Mouse (Mus musculus) neural tube, embryonic 12.5 days (tissue): Measurements from ENCODE around the gene Gdpd1. TPM values are rescaled to one million over a fixed set of nuclear protein-coding genes. Genes with fewer than 3 reads are reported as not detected.
"Not testable (repeated sequence)": the region's sequence is repeated elsewhere in the genome, so short reads cannot be mapped to it uniquely, and the experiment has no call there.

Source experiments
- ATAC-seq: fragments of 200-750 bp; cut with Nextera tagmentation; 2 replicates; pipeline ENCODE4 v1.8.0; 2017; ENCODE audit warnings: low read depth, mild to moderate bottlenecking, moderate TSS enrichment, moderate library complexity; ENCODE audit not compliant: low FRiP score
- H3K27ac ChIP-seq: fragments of 300-500 bp; sonication (generic); 2 replicates; pipeline ENCODE4 v1.5.1; 2016
- H3K27me3 ChIP-seq: fragments of 300-500 bp; sonication (generic); replicated peaks from 2 replicates; pipeline ENCODE4 v1.6.1; 2016; ENCODE audit warnings: mild to moderate bottlenecking
- H3K36me3 ChIP-seq: fragments of 300-500 bp; sonication (generic); 2 replicates; pipeline ENCODE4 v1.6.1; 2016; ENCODE audit warnings: mild to moderate bottlenecking
- H3K4me1 ChIP-seq: fragments of 300-500 bp; sonication (generic); 2 replicates; pipeline ENCODE4 v1.6.1; 2016
- H3K4me2 ChIP-seq: fragments of 300-500 bp; sonication (generic); replicated peaks from 2 replicates; pipeline ENCODE4 v1.6.1; 2016; ENCODE audit warnings: mild to moderate bottlenecking
- H3K4me3 ChIP-seq: fragments of 300-500 bp; sonication (generic); 2 replicates; pipeline ENCODE4 v1.5.1; 2016
- H3K9ac ChIP-seq: fragments of 300-500 bp; sonication (generic); 2 replicates; pipeline ENCODE4 v1.6.1; 2016; ENCODE audit warnings: mild to moderate bottlenecking
- H3K9me3 ChIP-seq: fragments of 300-500 bp; sonication (generic); 2 replicates; pipeline ENCODE4 v1.6.1; 2016; ENCODE audit warnings: mild to moderate bottlenecking
- WGBS: fragments of 180-500 bp; shearing (Covaris S2); methylation state at CpG from one replicate; pipeline ENCODE4 v1.1.7; 2016; 5-methylcytosine and 5-hydroxymethylcytosine counted together
- polyA plus RNA-seq: library from polyadenylated mRNA; unstranded; fragments of >200 nt; fragmentation: Nextera tagmentation; extraction: Ambion mirVana; gene quantifications from 2 replicates; pipeline ENCODE4 v1.2.1, GENCODE M21; 2016

Gdpd1 gene
- polyA plus RNA-seq, 1 experiment from 2014 or later = 158 TPM

DNA sequence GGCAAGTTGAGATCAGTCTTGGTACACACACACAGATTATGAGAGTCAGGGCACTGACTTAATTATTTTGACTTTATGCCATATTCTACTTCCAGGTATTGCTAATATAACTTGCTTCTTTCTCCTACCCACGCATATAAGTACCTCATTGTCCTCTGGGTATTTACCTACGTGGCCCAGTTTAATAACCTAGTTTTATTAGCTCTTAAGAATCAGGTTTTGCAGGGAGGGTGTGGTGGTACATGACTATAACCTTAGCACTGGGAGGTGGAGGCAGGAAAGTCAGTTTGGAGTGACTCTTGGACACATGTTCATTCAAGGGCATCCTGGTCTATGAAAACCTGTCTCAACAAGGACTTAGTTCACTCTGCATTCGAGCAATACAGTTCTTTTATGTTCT, 11.8 kb downstream of the Gdpd1 start:
- Histone ChIP-seq H3K27me3 (no peaks in the 10 kb centered on the region), H3K27ac (no peak overlapping the region), H3K4me2 (no peak overlapping the region), H3K36me3 (peaks cover 53% of the 10 kb centered on the region), H3K4me3 (no peak overlapping the region), H3K9me3 (no peaks in the 10 kb centered on the region), H3K9ac (no peak overlapping the region), H3K4me1 (no peaks in the 10 kb centered on the region)
- WGBS = 78% methylated on average over 3 of the region's 3 CpGs
- no peak for ATAC-seq

DNA sequence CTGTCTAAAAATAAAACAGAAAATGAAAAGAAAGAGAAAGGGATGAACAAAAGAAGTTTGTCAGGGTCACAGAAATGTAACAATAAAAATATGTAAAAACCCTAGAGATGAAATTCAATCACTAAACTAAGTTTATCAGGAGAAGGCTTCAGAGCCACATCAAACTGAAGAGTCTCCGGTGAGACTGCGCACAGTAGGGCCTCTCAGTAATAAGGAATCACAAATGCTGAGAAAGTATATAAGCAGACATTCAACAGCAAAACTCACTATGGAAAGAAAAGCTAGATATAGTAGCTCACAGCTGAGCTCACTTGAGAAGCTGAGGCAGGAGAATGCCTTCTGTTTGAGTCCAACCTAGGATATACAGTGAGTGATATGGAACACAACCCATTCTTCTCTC, 13.5 kb downstream of the Gdpd1 start:
- H3K4me2 ChIP-seq = no peak overlapping the region
- H3K9me3 ChIP-seq = no peaks in the 10 kb centered on the region
- peaks cover 63% of the 10 kb centered on the region for H3K36me3 ChIP-seq
- H3K9ac ChIP-seq = no peak overlapping the region
- no peaks in the 10 kb centered on the region for H3K27me3 ChIP-seq
- WGBS = 97% methylated on average over 2 of the region's 2 CpGs
- no peaks in the 10 kb centered on the region for H3K4me1 ChIP-seq
- no peak overlapping the region for H3K27ac ChIP-seq
- no peak for ATAC-seq
- H3K4me3 ChIP-seq = no peak overlapping the region

DNA sequence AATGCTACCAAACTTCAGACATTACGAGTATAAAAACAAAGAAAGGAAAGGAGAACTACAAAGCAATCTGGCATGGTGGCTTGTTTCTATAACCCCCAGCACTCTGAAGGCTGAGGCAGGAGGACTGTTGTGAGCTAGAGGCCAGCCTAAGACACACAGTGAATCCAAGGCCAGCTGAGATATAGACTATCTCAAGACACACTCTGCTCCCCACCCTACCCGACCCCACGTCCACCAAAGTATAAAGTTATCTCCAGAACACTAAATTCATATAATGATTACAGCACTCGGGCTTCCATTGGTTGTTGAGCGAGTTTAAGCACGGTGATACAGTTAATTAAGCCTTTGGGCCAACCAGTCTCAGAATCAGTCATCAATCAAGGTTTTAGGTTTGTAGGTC, 17.6 kb downstream of the Gdpd1 start:
- H3K36me3 ChIP-seq = peaks cover 74% of the 10 kb centered on the region
- no peaks in the 10 kb centered on the region for H3K27me3 ChIP-seq
- H3K4me1 ChIP-seq = no peaks in the 10 kb centered on the region
- no peak overlapping the region for H3K4me3 ChIP-seq
- H3K9ac ChIP-seq = no peak overlapping the region
- H3K4me2 ChIP-seq = no peak overlapping the region
- no peak overlapping the region for H3K27ac ChIP-seq
- H3K9me3 ChIP-seq = no peaks in the 10 kb centered on the region
- WGBS = 91% methylated on average over 6 of the region's 6 CpGs
- ATAC-seq = no peak

DNA sequence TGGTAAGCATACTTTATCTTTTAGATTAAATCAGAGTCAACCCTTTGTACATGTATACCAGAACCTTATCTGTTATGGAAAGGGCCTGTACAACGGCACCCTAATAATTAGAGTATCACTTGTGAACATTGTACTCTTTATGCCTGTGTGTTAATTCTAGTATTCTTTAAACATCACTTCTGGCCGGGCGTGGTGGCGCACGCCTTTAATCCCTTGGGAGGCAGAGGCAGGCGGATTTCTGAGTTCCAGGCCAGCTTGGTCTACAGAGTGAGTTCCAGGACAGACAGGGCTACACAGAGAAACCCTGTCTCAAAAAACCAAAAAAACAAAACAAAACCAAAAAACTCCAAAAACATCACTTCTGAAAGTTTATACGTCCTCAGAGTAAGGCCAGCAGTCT, 25.0 kb downstream of the Gdpd1 start:
- H3K4me1 ChIP-seq, ATAC-seq, H3K9ac ChIP-seq, H3K4me2 ChIP-seq, H3K27ac ChIP-seq, H3K27me3 ChIP-seq, H3K9me3 ChIP-seq, H3K4me3 ChIP-seq: not testable (repeated sequence)
- H3K36me3 ChIP-seq = peaks cover 71% of the 10 kb centered on the region
- WGBS = 95% methylated on average over 7 of the region's 7 CpGs

DNA sequence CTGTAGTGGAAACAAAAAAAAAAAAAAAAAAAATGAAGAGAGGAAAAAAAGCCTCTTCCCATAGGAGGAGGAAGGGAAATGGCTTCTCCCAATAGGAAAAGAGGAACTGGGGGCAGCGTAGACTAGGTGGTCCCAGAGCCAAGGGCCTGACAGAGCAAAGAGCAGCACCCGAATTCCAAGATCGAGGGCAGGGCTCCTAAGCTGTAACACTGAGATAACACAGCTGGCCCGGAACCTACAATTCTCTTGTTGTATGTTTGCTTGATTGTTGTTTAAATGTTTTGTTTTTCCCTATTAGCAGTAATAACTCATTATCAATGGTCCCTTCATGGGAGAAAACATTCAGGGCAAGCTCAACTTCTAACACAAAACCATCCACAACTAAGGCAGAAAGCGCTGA, 26.9 kb downstream of the Gdpd1 start:
- H3K9ac ChIP-seq = no peak overlapping the region
- H3K4me3 ChIP-seq = no peak overlapping the region
- no peaks in the 10 kb centered on the region for H3K4me1 ChIP-seq
- H3K36me3 ChIP-seq = peaks cover 69% of the 10 kb centered on the region
- no peak for ATAC-seq
- H3K27ac ChIP-seq = no peak overlapping the region
- no peak overlapping the region for H3K4me2 ChIP-seq
- H3K9me3 ChIP-seq = no peaks in the 10 kb centered on the region
- H3K27me3 ChIP-seq = no peaks in the 10 kb centered on the region
- WGBS = 90% methylated on average over 5 of the region's 5 CpGs

DNA sequence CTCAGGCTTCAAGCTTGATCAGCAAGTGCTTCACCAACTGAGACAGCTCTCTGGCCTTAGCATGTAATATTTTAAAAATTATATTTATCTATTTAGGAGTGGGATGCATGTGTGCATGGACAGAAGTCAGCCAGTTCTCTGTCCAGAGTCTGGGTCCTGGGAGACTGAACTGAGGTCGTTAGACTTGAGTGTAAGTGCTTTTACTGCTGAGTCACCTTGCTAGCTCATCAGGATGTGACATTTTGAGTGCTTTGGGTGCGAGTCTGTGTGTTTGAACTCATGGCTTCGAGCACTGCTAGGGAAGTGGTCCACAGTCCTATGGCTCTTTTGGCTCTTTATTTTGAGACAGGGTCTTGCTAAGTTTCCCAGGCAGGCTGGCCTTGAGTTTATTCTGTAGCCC, 30.8 kb downstream of the Gdpd1 start:
- H3K4me1 ChIP-seq = peaks cover 4% of the 10 kb centered on the region; the same call in 1 of the 2 replicates
- no peak overlapping the region for H3K4me3 ChIP-seq
- WGBS = 90% methylated on average over 3 of the region's 3 CpGs
- H3K36me3 ChIP-seq = peaks cover 79% of the 10 kb centered on the region
- no peak overlapping the region for H3K4me2 ChIP-seq
- no peak overlapping the region for H3K27ac ChIP-seq
- no peak overlapping the region for H3K9ac ChIP-seq
- H3K27me3 ChIP-seq = no peaks in the 10 kb centered on the region
- no peak for ATAC-seq
- H3K9me3 ChIP-seq = no peaks in the 10 kb centered on the region

DNA sequence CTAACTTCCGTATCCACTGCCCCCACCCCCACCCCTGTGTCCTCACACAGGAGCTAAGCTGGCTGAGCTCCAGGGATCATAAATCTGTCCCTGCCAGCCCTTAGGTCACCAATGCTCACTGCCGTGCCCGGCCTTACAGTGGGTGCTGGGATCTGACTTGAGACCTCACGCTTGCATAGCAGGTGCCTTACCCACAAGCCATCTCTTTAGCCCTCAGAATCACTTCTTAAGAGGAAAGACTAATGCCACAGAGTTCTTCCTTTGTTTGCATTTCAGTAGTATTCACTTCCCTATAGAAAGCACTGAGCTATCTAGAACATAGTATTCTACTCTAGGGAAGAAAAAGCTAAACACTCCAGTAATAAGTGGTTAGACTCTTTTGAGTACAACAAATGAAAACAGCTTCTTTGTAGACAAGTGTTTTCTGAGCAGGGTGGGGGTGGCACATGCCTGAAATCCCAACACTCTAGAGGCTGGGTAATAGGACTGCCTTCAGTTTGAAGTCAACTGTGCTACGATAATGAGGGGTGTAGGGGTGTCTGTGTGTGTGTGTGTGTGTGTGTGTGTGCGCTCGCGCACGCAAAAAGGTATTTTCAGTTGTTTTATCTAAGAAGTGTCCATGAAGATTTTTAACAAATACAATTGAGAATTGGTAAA, 34.4 kb downstream of the Gdpd1 start:
- Histone ChIP-seq H3K4me1 (peaks cover 4% of the 10 kb centered on the region; the same call in 1 of the 2 replicates), H3K36me3 (peaks cover 82% of the 10 kb centered on the region), H3K27ac (no peak overlapping the region), H3K9ac (no peak overlapping the region), H3K4me2 (no peak overlapping the region), H3K4me3 (no peak overlapping the region), H3K27me3 (no peaks in the 10 kb centered on the region), H3K9me3 (no peaks in the 10 kb centered on the region)
- WGBS = 68% methylated on average over 9 of the region's 9 CpGs
- ATAC-seq = no peak

DNA sequence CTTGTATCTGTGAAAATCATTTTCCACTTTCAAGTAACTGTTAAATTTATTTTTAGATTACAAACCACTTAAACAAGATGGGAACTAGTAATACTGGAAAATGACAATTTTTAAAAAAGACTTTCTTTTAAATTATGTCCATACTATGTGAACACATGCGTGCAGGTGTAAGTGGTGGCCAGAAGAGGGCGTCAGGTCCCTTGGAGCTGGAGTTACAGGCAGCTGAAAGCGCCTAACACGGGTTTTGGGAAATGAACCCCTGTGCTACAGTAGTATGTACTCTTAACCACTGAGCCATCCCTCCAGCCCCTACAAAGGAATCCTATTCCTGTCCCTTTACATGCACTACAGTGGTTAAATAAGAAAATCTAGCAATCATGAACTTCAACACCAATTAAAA, 37.7 kb downstream of the Gdpd1 start:
- H3K4me3 ChIP-seq = no peak overlapping the region
- H3K27me3 ChIP-seq = no peaks in the 10 kb centered on the region
- peaks cover 84% of the 10 kb centered on the region for H3K36me3 ChIP-seq
- no peaks in the 10 kb centered on the region for H3K9me3 ChIP-seq
- no peak overlapping the region for H3K4me2 ChIP-seq
- H3K9ac ChIP-seq = no peak overlapping the region
- WGBS = 69% methylated on average over 4 of the region's 4 CpGs
- peaks cover 4% of the 10 kb centered on the region; the same call in 1 of the 2 replicates for H3K4me1 ChIP-seq
- no peak for ATAC-seq
- no peak overlapping the region for H3K27ac ChIP-seq

DNA sequence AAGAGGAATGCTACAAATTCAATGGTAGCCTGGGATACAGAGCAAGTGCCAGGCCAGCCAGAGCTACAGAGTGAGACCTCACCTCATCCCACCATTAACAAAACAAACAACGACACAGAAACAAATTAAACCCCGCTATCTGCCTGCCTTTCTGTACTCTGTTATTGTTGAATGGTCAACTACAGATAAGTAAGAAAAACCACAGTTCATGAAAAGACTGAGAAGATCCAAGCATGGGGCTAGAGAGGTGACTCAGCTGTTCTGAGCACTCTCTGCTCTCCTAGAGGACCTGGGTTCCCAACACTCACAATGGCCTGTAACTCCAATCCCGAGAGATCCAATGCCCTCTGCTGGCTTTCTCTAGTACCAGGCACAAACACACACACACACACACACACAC, 45.6 kb downstream of the Gdpd1 start:
- Histone ChIP-seq H3K36me3 (peaks cover 15% of the 10 kb centered on the region), H3K27me3 (no peaks in the 10 kb centered on the region), H3K9ac (no peak overlapping the region), H3K27ac (no peak overlapping the region), H3K4me1 (no peaks in the 10 kb centered on the region), H3K9me3 (no peaks in the 10 kb centered on the region), H3K4me3 (no peak overlapping the region), H3K4me2 (no peak overlapping the region)
- no peak for ATAC-seq
- 90% methylated on average over 3 of the region's 3 CpGs for WGBS

DNA sequence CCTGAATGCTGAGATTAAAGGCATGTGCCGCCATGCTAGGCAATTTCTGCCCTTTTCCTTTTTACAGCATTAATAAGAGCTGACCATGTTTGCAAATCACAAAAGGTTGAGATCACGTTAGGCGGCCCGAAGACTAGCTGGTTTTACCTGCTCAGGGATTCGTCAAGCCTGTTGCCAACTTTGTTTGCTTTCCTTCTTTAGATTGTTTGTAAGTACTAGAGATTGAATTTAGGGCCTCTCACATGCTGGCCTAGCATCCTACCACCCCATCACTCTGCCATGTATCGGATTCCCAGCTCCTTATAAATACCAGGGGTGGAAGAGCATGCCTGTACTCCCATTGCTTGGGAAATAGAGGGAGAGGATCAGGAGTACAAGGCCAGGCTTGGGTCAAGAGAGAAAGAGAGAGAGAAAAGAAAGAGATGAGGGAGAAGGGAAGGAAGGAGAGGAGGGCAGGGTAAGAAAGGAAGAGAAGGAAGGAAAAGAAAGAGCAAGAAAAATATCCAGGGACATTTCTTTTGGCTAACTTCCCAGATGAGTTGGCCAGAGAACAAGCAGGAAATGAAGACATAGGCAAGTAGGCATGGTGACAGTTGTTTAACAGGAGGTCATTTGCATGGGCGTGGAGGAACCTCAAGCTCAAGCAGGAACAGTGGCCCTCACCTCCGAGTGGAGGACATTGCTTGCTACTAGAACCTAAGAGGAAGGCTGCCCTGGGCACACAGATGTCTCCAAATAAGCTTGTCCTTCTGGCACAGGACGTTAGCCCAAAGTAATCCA, 47.6 kb downstream of the Gdpd1 start:
- no peak overlapping the region for H3K4me2 ChIP-seq
- WGBS = 79% methylated on average over 9 of the region's 9 CpGs
- ATAC-seq = no peak
- H3K27ac ChIP-seq = no peak overlapping the region
- H3K9me3 ChIP-seq = no peaks in the 10 kb centered on the region
- H3K9ac ChIP-seq = no peak overlapping the region
- H3K27me3 ChIP-seq = no peaks in the 10 kb centered on the region
- H3K36me3 ChIP-seq = no peaks in the 10 kb centered on the region
- no peak overlapping the region for H3K4me3 ChIP-seq
- H3K4me1 ChIP-seq = no peaks in the 10 kb centered on the region

DNA sequence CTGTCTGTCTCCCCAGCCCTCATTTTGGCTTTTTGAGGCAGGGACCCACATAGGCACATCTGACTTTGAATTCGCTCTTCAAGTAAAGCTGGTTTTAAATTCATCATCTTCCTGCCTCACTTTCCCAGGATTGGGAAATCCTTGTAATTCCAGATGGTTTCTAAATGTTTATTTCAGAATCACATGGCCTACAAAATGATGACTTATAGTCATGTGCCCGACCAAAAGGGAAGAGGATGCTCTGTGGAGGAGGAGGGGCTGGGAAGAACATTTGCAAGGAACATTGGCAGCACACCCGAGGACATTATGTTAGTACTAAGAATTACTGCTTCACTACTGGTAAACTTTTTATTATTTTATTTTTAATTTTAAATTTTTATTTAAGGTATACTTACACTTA, 48.5 kb downstream of the Gdpd1 start:
- Histone ChIP-seq H3K4me2 (no peak overlapping the region), H3K9ac (no peak overlapping the region), H3K27ac (no peak overlapping the region), H3K4me1 (no peaks in the 10 kb centered on the region), H3K4me3 (no peak overlapping the region), H3K27me3 (no peaks in the 10 kb centered on the region), H3K9me3 (no peaks in the 10 kb centered on the region), H3K36me3 (no peaks in the 10 kb centered on the region)
- no peak for ATAC-seq
- 78% methylated on average over 3 of the region's 3 CpGs for WGBS

DNA sequence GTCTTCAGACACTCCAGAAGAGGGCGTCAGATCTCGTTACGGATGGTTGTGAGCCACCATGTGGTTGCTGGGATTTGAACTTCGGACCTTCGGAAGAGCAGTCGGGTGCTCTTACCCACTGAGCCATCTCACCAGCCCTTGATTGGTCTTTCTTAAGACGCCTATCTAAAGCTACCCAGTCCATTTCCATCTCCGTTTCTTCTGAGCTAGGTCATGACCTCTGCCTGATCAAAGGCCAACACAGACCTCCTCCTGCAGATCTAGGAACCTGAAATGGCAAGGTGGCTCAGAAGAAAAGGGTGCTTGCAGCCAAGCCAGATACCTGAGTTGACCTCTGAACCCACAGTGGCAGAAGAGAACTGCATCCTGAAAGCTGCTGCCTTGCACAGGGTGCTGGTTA, 50.6 kb downstream of the Gdpd1 start:
- not testable (repeated sequence) for H3K27me3 ChIP-seq, H3K4me1 ChIP-seq, H3K4me2 ChIP-seq, ATAC-seq, H3K4me3 ChIP-seq, H3K36me3 ChIP-seq, H3K27ac ChIP-seq, H3K9ac ChIP-seq, H3K9me3 ChIP-seq
- whole genome bisulfite sequencing = 66% methylated on average over 8 of the region's 8 CpGs

DNA sequence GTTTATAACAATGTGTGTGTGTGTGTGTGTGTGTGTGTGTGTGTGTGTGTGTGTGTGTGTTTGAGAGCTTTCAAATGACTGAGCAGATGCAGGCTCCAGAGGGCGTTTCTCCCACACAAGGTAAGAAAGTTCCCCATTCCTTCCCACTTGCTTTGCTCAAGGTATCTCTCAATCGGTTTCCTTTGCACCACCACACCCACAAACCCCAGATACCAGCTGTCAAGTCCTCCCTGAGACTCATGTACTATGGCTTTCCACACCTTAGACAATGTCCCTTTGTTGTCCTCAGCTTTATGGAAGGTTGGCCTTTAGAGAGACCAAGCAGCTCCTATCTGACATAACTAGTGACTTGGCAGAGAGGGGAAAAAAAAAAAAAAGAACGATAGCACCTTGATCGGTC, 51.1 kb downstream of the Gdpd1 start:
- no peak overlapping the region for H3K9ac ChIP-seq
- H3K4me3 ChIP-seq = no peak overlapping the region
- ATAC-seq = no peak
- WGBS = 85% methylated on average over 4 of the region's 4 CpGs
- H3K27ac ChIP-seq = no peak overlapping the region
- H3K4me2 ChIP-seq = no peak overlapping the region
- no peaks in the 10 kb centered on the region for H3K4me1 ChIP-seq
- no peaks in the 10 kb centered on the region for H3K36me3 ChIP-seq
- H3K27me3 ChIP-seq = no peaks in the 10 kb centered on the region
- H3K9me3 ChIP-seq = no peaks in the 10 kb centered on the region
